In genomic region chr12:13129677-13130082, GRCm38 (mm10) we compare ENCODE assay signal across 8 mouse cellular contexts.
DNase-seq lines count a peak whose midpoint lies in the region; ATAC-seq and TF ChIP-seq lines count a peak whose summit lies in the region.

No protein-coding gene starts in this region.

- H3K27me3 ChIP-seq in hindbrain, postnatal 0 days (ENCODE audit: insufficient read depth, low read length): no peaks in the 10 kb centered on the region
- no peaks in the 10 kb centered on the region for H3K27me3 ChIP-seq in lung, postnatal 0 days (replicated peaks; ENCODE audit: insufficient read depth, low read length)
- H3K27me3 ChIP-seq in forebrain, embryonic 11.5 days (ENCODE audit: control insufficient read depth, insufficient read depth, low read length): no peaks in the 10 kb centered on the region

- no peaks in the 10 kb centered on the region for H3K9me3 ChIP-seq in hindbrain, postnatal 0 days (ENCODE audit: low read length)
- H3K9me3 ChIP-seq in lung, postnatal 0 days (ENCODE audit: low read length): no peaks in the 10 kb centered on the region
- H3K9me3 ChIP-seq in forebrain, embryonic 11.5 days (ENCODE audit: control insufficient read depth, low read length): no peaks in the 10 kb centered on the region

- ATAC-seq in hindbrain, postnatal 0 days: peak; percentile 32; the same call in 1 of the 2 replicates
- peak; percentile 61 for ATAC-seq in lung, postnatal 0 days
- no peak for ATAC-seq in forebrain, embryonic 11.5 days (replicated peaks; ENCODE audit: low FRiP score)

- WGBS in hindbrain, postnatal 0 days: 47% methylated on average over 8 of the region's 8 CpGs
- 16% methylated on average over 6 of the region's 8 CpGs for WGBS in lung, postnatal 0 days
- 66% methylated on average over 8 of the region's 8 CpGs for WGBS in forebrain, embryonic 11.5 days

- TF ChIP-seq CTCF in hindbrain, postnatal 0 days (IDR thresholded peaks at IDR 0.05; ENCODE audit: low read depth): no peak
- no peak for TF ChIP-seq CTCF in lung, postnatal 0 days (IDR thresholded peaks at IDR 0.05)

- H3K4me1 ChIP-seq in hindbrain, postnatal 0 days (ENCODE audit: insufficient read depth, low read length): no peaks in the 10 kb centered on the region
- no peaks in the 10 kb centered on the region for H3K4me1 ChIP-seq in lung, postnatal 0 days (ENCODE audit: insufficient read depth, low read depth, low read length)
- no peaks in the 10 kb centered on the region for H3K4me1 ChIP-seq in forebrain, embryonic 11.5 days (replicated peaks; ENCODE audit: control insufficient read depth, insufficient read depth, low read length)

- TF ChIP-seq EP300 in lung, postnatal 0 days (IDR thresholded peaks at IDR 0.05): no peak

- H3K27ac ChIP-seq in hindbrain, postnatal 0 days: no peak overlapping the region
- H3K27ac ChIP-seq in lung, postnatal 0 days (ENCODE audit: low read length): no peak overlapping the region
- H3K27ac ChIP-seq in forebrain, embryonic 11.5 days (ENCODE audit: low read depth, low read length): no peak overlapping the region

- peak; percentile 48 for DNase-seq in left cerebral cortex, postnatal 4 days
- DNase-seq in left cerebral cortex, adult 8-10 months (ENCODE audit: low spot score in 2 of 2): no peak
- peak; percentile 76 to 83 for DNase-seq in adrenal gland, postnatal 36 days
- peak; percentile 16 for DNase-seq in hindbrain, postnatal 0 days (ENCODE audit: low spot score)
- DNase-seq in lung, postnatal 0 days (ENCODE audit: low spot score): peak; percentile 57
- no peak for DNase-seq in c-Kit-positive CD71-positive TER-119-positive erythroid progenitor cells, embryonic 14.5 days (ENCODE audit: low spot score)
- DNase-seq in forebrain, embryonic 11.5 days (ENCODE audit: low spot score): no peak
- DNase-seq in right cerebral cortex, postnatal 10 days (ENCODE audit: low spot score in 2 of 2): no peak

- intact Hi-C loops in left cerebral cortex, postnatal 4 days (cut with DNase I): no loop called here

- H3K4me3 ChIP-seq in hindbrain, postnatal 0 days (ENCODE audit: low read length): no peak overlapping the region
- no peak overlapping the region for H3K4me3 ChIP-seq in lung, postnatal 0 days (ENCODE audit: low read depth, low read length)
- no peak overlapping the region for H3K4me3 ChIP-seq in forebrain, embryonic 11.5 days (ENCODE audit: low read depth, low read length)

- no peak overlapping the region for H3K9ac ChIP-seq in hindbrain, postnatal 0 days (replicated peaks; ENCODE audit: low read length)
- no peak overlapping the region for H3K9ac ChIP-seq in lung, postnatal 0 days (replicated peaks; ENCODE audit: low read depth)
- H3K9ac ChIP-seq in forebrain, embryonic 11.5 days (ENCODE audit: low read length): no peak overlapping the region

- no peaks in the 10 kb centered on the region for H3K36me3 ChIP-seq in hindbrain, postnatal 0 days (ENCODE audit: insufficient read depth, low read length)
- no peaks in the 10 kb centered on the region for H3K36me3 ChIP-seq in lung, postnatal 0 days (ENCODE audit: insufficient read depth, low read length)
- no peaks in the 10 kb centered on the region for H3K36me3 ChIP-seq in forebrain, embryonic 11.5 days (ENCODE audit: control insufficient read depth, insufficient read depth, low read length)

- no peak overlapping the region for H3K4me2 ChIP-seq in hindbrain, postnatal 0 days (ENCODE audit: low read depth, low read length)
- no peak overlapping the region for H3K4me2 ChIP-seq in lung, postnatal 0 days (replicated peaks; ENCODE audit: low read depth, low read length)
- H3K4me2 ChIP-seq in forebrain, embryonic 11.5 days (ENCODE audit: low read depth, low read length, severe bottlenecking): no peak overlapping the region

Comparison
In these comparisons a context has a peak if more than half of its experiments do, and no peak if none do; other contexts are left out.
1. DNase-seq: peak in left cerebral cortex, postnatal 4 days (single experiment), adrenal gland, postnatal 36 days (2 of 2), hindbrain, postnatal 0 days (single experiment) and lung, postnatal 0 days (single experiment); none in left cerebral cortex, adult 8-10 months (0 of 2), c-Kit-positive CD71-positive TER-119-positive erythroid progenitor cells, embryonic 14.5 days (single experiment), forebrain, embryonic 11.5 days (single experiment) and right cerebral cortex, postnatal 10 days (0 of 2).